Mouse (Mus musculus) small intestine, adult 2 months (tissue): ENCODE measurements around the gene Rilp.

Source experiments
- CTCF ChIP-seq: fragments of 200-500 bp; IDR thresholded peaks from 2 replicates; pipeline ENCODE4 v1.5.1; 2012; ENCODE audit warnings: low read depth, mild to moderate bottlenecking, control low read depth, inconsistent platforms, low read length, moderate library complexity, mixed read lengths; ENCODE audit not compliant: insufficient replicate concordance, insufficient read length; ENCODE audit errors: extremely low read depth
- POLR2A ChIP-seq: fragments of 200-500 bp; IDR thresholded peaks from 2 replicates; pipeline ENCODE4 v1.6.1; 2012; ENCODE audit warnings: low read depth, mild to moderate bottlenecking, control low read depth, inconsistent platforms, low read length, moderate library complexity

- no peak for TF ChIP-seq CTCF
- no peak for TF ChIP-seq POLR2A
These were observed 41.4 kb downstream of the Rilp start for GRCm38 (mm10) chr11:75551321-75551720.
